In the genomic region with DNA sequence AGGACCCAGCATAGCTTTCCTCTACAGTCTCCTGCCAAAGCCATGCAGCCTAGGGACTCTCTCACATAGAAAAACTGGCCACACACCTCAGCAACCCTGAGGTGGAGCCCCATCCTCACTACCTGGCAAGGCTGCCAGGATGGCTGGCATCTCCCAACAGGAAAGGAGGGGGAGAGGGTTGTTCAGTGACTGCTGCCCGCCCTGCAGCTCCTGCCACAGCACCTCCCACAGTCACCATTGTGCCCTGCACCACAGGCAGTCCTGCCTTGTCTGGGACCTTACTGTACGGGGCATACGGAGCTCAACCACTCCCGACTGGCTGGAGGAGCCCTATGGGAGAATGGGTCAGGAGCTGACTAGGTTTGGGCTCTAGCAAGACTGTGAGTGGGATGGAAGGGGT, we compare ENCODE assay signal across 25 mouse cellular contexts. TPM values are rescaled to one million over a fixed set of nuclear protein-coding genes. Genes with fewer than 3 reads are reported as not detected.
DNase-seq lines count a peak whose midpoint lies in the region; ATAC-seq lines count a peak whose summit lies in the region.
"Had no signal": no experiment of that assay in that cellular context is flagged by ENCODE, and none has a peak within 500 bp of the region (broad histone marks: within the 10 kb centered on the region; RNA-seq: fewer than 3 reads in every experiment).

No protein-coding gene starts in this region.

- no peaks in the 10 kb centered on the region for H3K36me3 ChIP-seq in liver, embryonic 11.5 days (ENCODE audit: control insufficient read depth, insufficient read depth, low read length)
- H3K36me3 ChIP-seq in liver, embryonic 13.5 days: peaks cover 3% of the 10 kb centered on the region; the same call in 1 of the 2 replicates
- no peaks in the 10 kb centered on the region for H3K36me3 ChIP-seq in midbrain, embryonic 14.5 days (ENCODE audit: control insufficient read depth, insufficient read depth, low read length)
- H3K36me3 ChIP-seq: G1E; hindbrain, embryonic 13.5 days; lung, embryonic 15.5 days; midbrain, embryonic 15.5 days; neural tube, embryonic 13.5 days had no signal

- DNase-seq in cerebellum, postnatal 10 days: peak; percentile 65 to 68
- no peak for DNase-seq in cerebellum, postnatal 25 days
- no peak for DNase-seq in liver, embryonic 11.5 days (ENCODE audit: low spot score)
- DNase-seq in liver: no peak
- no peak for DNase-seq in liver, embryonic 13.5 days
- no peak for DNase-seq in left cerebral cortex, postnatal 36 days (ENCODE audit: low spot score in 2 of 2)
- DNase-seq in right cerebral cortex, postnatal 36 days (ENCODE audit: low spot score in 2 of 2): no peak
- no peak for DNase-seq in midbrain, embryonic 14.5 days
- DNase-seq: adrenal gland, adult 8-10 months; cerebellum, adult 9-10 months; forebrain, postnatal 0 days; kidney, adult 2 months; layer of hippocampus, postnatal 36 days; lung, postnatal 4 days; retina, postnatal 1 day; right cerebral cortex, postnatal 4 days; thymus, postnatal 25 days had no signal

- intact Hi-C loops in left cerebral cortex, postnatal 36 days (cut with DNase I): no loop called here

- 69% methylated on average over 4 of the region's 4 CpGs for WGBS in liver, embryonic 11.5 days
- 80% methylated on average over 4 of the region's 4 CpGs for WGBS in liver, embryonic 13.5 days (ENCODE audit: insufficient replicate concordance)
- WGBS in midbrain, embryonic 14.5 days: 37% methylated on average over 4 of the region's 4 CpGs

- H3K4me2 ChIP-seq in liver, embryonic 11.5 days: no peak overlapping the region
- H3K4me2 ChIP-seq in liver, embryonic 13.5 days: peak overlapping the region; percentile 55
- H3K4me2 ChIP-seq in midbrain, embryonic 14.5 days (ENCODE audit: low read length): no peak overlapping the region
- H3K4me2 ChIP-seq: hindbrain, embryonic 13.5 days; lung, embryonic 15.5 days; midbrain, embryonic 15.5 days; neural tube, embryonic 13.5 days had no signal

- H3K4me3 ChIP-seq in liver, embryonic 11.5 days (ENCODE audit: low read depth, low read length): no peak overlapping the region
- H3K4me3 ChIP-seq in liver, embryonic 13.5 days (replicated peaks): no peak overlapping the region
- no peak overlapping the region for H3K4me3 ChIP-seq in midbrain, embryonic 14.5 days (replicated peaks; ENCODE audit: low read depth, low read length)
- H3K4me3 ChIP-seq: hindbrain, embryonic 13.5 days; lung, embryonic 15.5 days; midbrain, embryonic 15.5 days; neural tube, embryonic 13.5 days had no signal

- no peaks in the 10 kb centered on the region for H3K9me3 ChIP-seq in liver, embryonic 11.5 days (ENCODE audit: control insufficient read depth, low read length)
- no peaks in the 10 kb centered on the region for H3K9me3 ChIP-seq in liver, embryonic 13.5 days (replicated peaks)
- no peaks in the 10 kb centered on the region for H3K9me3 ChIP-seq in midbrain, embryonic 14.5 days (ENCODE audit: control insufficient read depth, low read length)
- H3K9me3 ChIP-seq: G1E; hindbrain, embryonic 13.5 days; lung, embryonic 15.5 days; midbrain, embryonic 15.5 days; neural tube, embryonic 13.5 days had no signal

- H3K9ac ChIP-seq in liver, embryonic 11.5 days (ENCODE audit: low read depth, low read length): no peak overlapping the region
- peak overlapping the region; percentile 62 for H3K9ac ChIP-seq in liver, embryonic 13.5 days
- H3K9ac ChIP-seq in midbrain, embryonic 14.5 days (replicated peaks; ENCODE audit: low read length): no peak overlapping the region
- H3K9ac ChIP-seq: forebrain, postnatal 0 days; hindbrain, embryonic 13.5 days; lung, embryonic 15.5 days; midbrain, embryonic 15.5 days; neural tube, embryonic 13.5 days had no signal

- no peak for ATAC-seq in liver, embryonic 11.5 days (replicated peaks; ENCODE audit: low FRiP score)
- ATAC-seq in liver, embryonic 13.5 days (ENCODE audit: low read depth): no peak
- ATAC-seq in midbrain, embryonic 14.5 days (ENCODE audit: low FRiP score, low TSS enrichment): no peak
- ATAC-seq: CD4-positive, CD25-positive, alpha-beta regulatory T cell, adult 4 months; forebrain, postnatal 0 days; inflammation-experienced regulatory T-cells, adult 6 months; midbrain, embryonic 15.5 days had no signal

- no peaks in the 10 kb centered on the region for H3K27me3 ChIP-seq in liver, embryonic 11.5 days (replicated peaks; ENCODE audit: control insufficient read depth, insufficient read depth, low read length)
- H3K27me3 ChIP-seq in liver, embryonic 13.5 days: no peaks in the 10 kb centered on the region
- no peaks in the 10 kb centered on the region for H3K27me3 ChIP-seq in midbrain, embryonic 14.5 days (ENCODE audit: control insufficient read depth, insufficient read depth, low read length)
- H3K27me3 ChIP-seq: hindbrain, embryonic 13.5 days; lung, embryonic 15.5 days; midbrain, embryonic 15.5 days; neural tube, embryonic 13.5 days had no signal

- H3K27ac ChIP-seq in liver, embryonic 11.5 days (ENCODE audit: low read depth, low read length): peak overlapping the region; percentile 42; the same call in 1 of the 2 replicates
- peak overlapping the region; percentile 94 for H3K27ac ChIP-seq in liver, embryonic 13.5 days
- H3K27ac ChIP-seq in midbrain, embryonic 14.5 days (replicated peaks; ENCODE audit: low read depth, low read length): no peak overlapping the region
- H3K27ac ChIP-seq: hindbrain, embryonic 13.5 days; kidney, postnatal 0 days; lung, embryonic 15.5 days; midbrain, embryonic 15.5 days; neural tube, embryonic 13.5 days had no signal

- H3K4me1 ChIP-seq in liver, embryonic 11.5 days (replicated peaks; ENCODE audit: control insufficient read depth, insufficient read depth, low read length): peaks cover 24% of the 10 kb centered on the region
- peaks cover 90% of the 10 kb centered on the region for H3K4me1 ChIP-seq in liver, embryonic 13.5 days (replicated peaks)
- H3K4me1 ChIP-seq in midbrain, embryonic 14.5 days (ENCODE audit: control insufficient read depth, insufficient read depth, low read length): 0 out of 2 replicates have a peak, but pooled peaks cover 3% of the 10 kb centered on the region

RNA-seq across cellular contexts. Expression of a gene that starts 57.7 kb away (rescaled TPM):
- 17.3 and 22.2 TPM in 2 replicates for polyA plus RNA-seq in liver, embryonic 11.5 days (2014; fragmentation: Nextera tagmentation; extraction: Ambion mirVana)
- polyA plus RNA-seq in liver, embryonic 13.5 days (2015; fragmentation: Nextera tagmentation; extraction: Ambion mirVana): 66.8 and 68.8 TPM in 2 replicates
- 100 to 1,000 TPM; 193 to 231 TPM for total RNA-seq in left cerebral cortex, postnatal 36 days (2021)
- polyA plus RNA-seq in midbrain, embryonic 14.5 days (2014; fragmentation: Nextera tagmentation; extraction: Ambion mirVana): 21.5 and 24.7 TPM in 2 replicates

RNA-seq across cellular contexts. Expression of a gene that starts 59.9 kb away (rescaled TPM):
- polyA plus RNA-seq in liver, embryonic 11.5 days (2014; fragmentation: Nextera tagmentation; extraction: Ambion mirVana): 24.9 and 26.7 TPM in 2 replicates
- 45.5 and 46.5 TPM in 2 replicates for polyA plus RNA-seq in liver, embryonic 13.5 days (2015; fragmentation: Nextera tagmentation; extraction: Ambion mirVana)
- total RNA-seq in left cerebral cortex, postnatal 36 days (2021): 10 to 100 TPM; 43.4 to 45.9 TPM
- 30.1 and 41.7 TPM in 2 replicates for polyA plus RNA-seq in midbrain, embryonic 14.5 days (2014; fragmentation: Nextera tagmentation; extraction: Ambion mirVana)

Comparison
In these comparisons a context has a peak if more than half of its experiments do, and no peak if none do; other contexts are left out.
1. DNase-seq: peak in cerebellum, postnatal 10 days (2 of 2); none in cerebellum, postnatal 25 days (0 of 2), liver, embryonic 11.5 days (single experiment), liver (single experiment), liver, embryonic 13.5 days (single experiment), left cerebral cortex, postnatal 36 days (0 of 2), right cerebral cortex, postnatal 36 days (0 of 2) and midbrain, embryonic 14.5 days (single experiment).